Mouse (Mus musculus) stomach, postnatal 0 days (tissue): ENCODE measurements at regions not wholly inside any gene's neighbourhood (a gene's known extent, or its start where the extent isn't known, plus 50 kb on each side); places are given as distances from the start of the nearest gene placed in this dataset.
"Not testable (repeated sequence)": the region's sequence is repeated elsewhere in the genome, so short reads cannot be mapped to it uniquely, and the experiment has no call there.

Experiments
- ATAC-seq: fragments of 200-750 bp; cut with Nextera tagmentation; 2 replicates; pipeline ENCODE4 v1.8.0; 2017; ENCODE audit not compliant: low FRiP score, low TSS enrichment
- DNase-seq: peaks from one replicate; pipeline ENCODE4 v3.0.0-alpha.2; 2016; ENCODE audit warnings: low spot score
- H3K27ac ChIP-seq: fragments of 300-500 bp; sonication (generic); replicated peaks from 2 replicates; pipeline ENCODE4 v1.5.1; 2014; ENCODE audit warnings: mild to moderate bottlenecking, control low read depth
- H3K27me3 ChIP-seq: fragments of 300-500 bp; sonication (generic); 2 replicates; pipeline ENCODE4 v1.6.1; 2014; ENCODE audit warnings: low read length; ENCODE audit not compliant: control insufficient read depth, insufficient read depth
- H3K36me3 ChIP-seq: fragments of 300-500 bp; sonication (generic); 2 replicates; pipeline ENCODE4 v1.6.1; 2014; ENCODE audit warnings: low read length, mixed read lengths; ENCODE audit not compliant: control insufficient read depth, insufficient read depth
- H3K4me1 ChIP-seq: fragments of 300-500 bp; sonication (generic); replicated peaks from 2 replicates; pipeline ENCODE4 v1.6.1; 2014; ENCODE audit warnings: antibody characterized with exemption; ENCODE audit not compliant: control insufficient read depth, insufficient read depth
- H3K4me2 ChIP-seq: fragments of 300-500 bp; sonication (generic); replicated peaks from 2 replicates; pipeline ENCODE4 v1.6.1; 2014; ENCODE audit warnings: low read depth, mild to moderate bottlenecking, control low read depth, moderate library complexity
- H3K4me3 ChIP-seq: fragments of 300-500 bp; sonication (generic); 2 replicates; pipeline ENCODE4 v1.5.1; 2014; ENCODE audit warnings: low read depth, low read length, control low read depth
- H3K9ac ChIP-seq: fragments of 300-500 bp; sonication (generic); 2 replicates; pipeline ENCODE4 v1.6.1; 2014; ENCODE audit warnings: mild to moderate bottlenecking, low read length, control low read depth, mixed read lengths
- H3K9me3 ChIP-seq: fragments of 300-500 bp; sonication (generic); 2 replicates; pipeline ENCODE4 v1.6.1; 2016; ENCODE audit warnings: low read length; ENCODE audit not compliant: control insufficient read depth
- CTCF ChIP-seq: IDR thresholded peaks from 2 replicates; pipeline ENCODE4 v1.5.1; 2016; ENCODE audit warnings: antibody characterized with exemption, low read depth, mild to moderate bottlenecking, moderate library complexity
- EP300 ChIP-seq: optimal IDR thresholded peaks from 2 replicates; pipeline ENCODE3; 2016; ENCODE audit warnings: antibody characterized with exemption
- WGBS: fragments of 180-500 bp; shearing (Covaris S2); extraction: QIAGEN DNeasy Blood & Tissue Kit; methylation state at CpG from one replicate; pipeline ENCODE4 v1.1.7; 2014; 5-methylcytosine and 5-hydroxymethylcytosine counted together

DNA sequence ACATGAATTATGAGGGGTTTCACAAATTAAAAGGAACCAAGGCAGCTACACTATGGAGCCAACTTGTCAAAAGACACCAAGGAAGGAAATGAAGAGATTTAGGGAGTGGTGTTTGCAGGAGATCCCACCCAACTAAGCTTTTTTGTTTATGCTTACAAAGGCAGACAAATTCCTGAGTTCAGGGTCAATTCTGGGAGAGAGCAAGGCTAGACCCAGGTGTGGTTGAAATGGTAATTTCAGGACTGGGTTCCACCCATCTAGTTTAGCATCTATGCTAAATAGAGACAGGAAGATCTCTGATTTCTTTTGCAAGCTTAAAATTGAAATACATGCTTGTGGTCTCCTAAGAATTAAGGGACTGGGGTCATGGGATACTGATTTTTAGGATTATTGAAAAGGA lies 286.0 kb upstream of the Pcdh17 start:
- Histone ChIP-seq H3K4me1 (no peaks in the 10 kb centered on the region), H3K9me3 (no peaks in the 10 kb centered on the region), H3K9ac (no peak overlapping the region), H3K27me3 (no peaks in the 10 kb centered on the region), H3K4me3 (no peak overlapping the region), H3K36me3 (no peaks in the 10 kb centered on the region), H3K27ac (no peak overlapping the region), H3K4me2 (no peak overlapping the region)
- no peak for DNase-seq
- TF ChIP-seq CTCF (no peak), EP300 (no peak)
- no peak for ATAC-seq

DNA sequence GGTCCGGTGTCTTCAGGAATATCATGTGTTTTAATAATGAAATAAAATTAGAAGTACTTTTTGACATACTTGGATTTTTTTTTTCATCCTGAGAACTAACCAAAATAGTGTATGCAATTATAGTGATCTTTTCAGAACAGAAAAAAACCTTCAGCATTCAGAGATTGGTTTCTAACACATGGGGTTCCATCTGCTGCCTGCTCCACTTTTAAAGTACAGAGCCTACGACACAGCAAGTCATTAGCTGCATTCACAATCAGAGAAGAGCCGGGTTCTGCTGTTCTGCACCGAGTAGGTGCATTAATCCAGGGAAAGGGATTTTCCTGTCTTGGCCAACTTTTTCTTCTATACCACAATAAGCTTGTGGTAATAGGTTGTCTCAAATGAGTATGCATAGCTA lies 267.9 kb upstream of the Pcdh17 start:
- 78% methylated on average over 4 of the region's 4 CpGs for WGBS
- TF ChIP-seq CTCF (no peak), EP300 (no peak)

DNA sequence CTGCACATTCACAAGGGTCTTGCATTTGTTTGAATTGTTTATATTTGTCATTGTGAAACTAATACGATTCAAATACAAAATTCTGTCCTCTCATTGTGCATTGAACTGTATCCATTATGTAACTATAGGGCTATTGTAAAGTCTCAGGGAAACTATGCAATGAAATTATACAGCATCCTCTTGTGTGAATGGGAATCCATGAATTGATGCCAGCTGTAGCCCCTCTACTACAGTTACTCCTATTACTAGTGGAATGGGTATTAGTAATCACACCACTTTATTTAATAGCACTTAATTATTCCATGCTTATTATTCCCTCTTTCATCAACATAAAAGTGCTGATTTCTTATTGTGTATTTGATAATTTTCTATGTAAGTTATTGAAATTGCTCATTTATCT lies 232.4 kb upstream of the Pcdh17 start:
- H3K9me3 ChIP-seq = no peaks in the 10 kb centered on the region
- 69% methylated on average over 1 of the region's 1 CpGs for WGBS
- no peaks in the 10 kb centered on the region for H3K4me1 ChIP-seq
- no peaks in the 10 kb centered on the region for H3K27me3 ChIP-seq
- no peak for ATAC-seq
- no peak overlapping the region for H3K27ac ChIP-seq
- TF ChIP-seq CTCF (no peak), EP300 (no peak)
- no peak overlapping the region for H3K4me3 ChIP-seq
- no peak overlapping the region for H3K4me2 ChIP-seq
- no peaks in the 10 kb centered on the region for H3K36me3 ChIP-seq
- DNase-seq = no peak
- H3K9ac ChIP-seq = no peak overlapping the region

More for the DNA sequence above, 267.9 kb upstream of the Pcdh17 start:
- H3K27ac ChIP-seq = no peak overlapping the region
- no peak overlapping the region for H3K4me3 ChIP-seq
- no peak overlapping the region for H3K4me2 ChIP-seq
- H3K27me3 ChIP-seq = no peaks in the 10 kb centered on the region
- no peaks in the 10 kb centered on the region for H3K9me3 ChIP-seq
- H3K36me3 ChIP-seq = no peaks in the 10 kb centered on the region
- DNase-seq (no peak), ATAC-seq (no peak)
- no peak overlapping the region for H3K9ac ChIP-seq
- no peaks in the 10 kb centered on the region for H3K4me1 ChIP-seq

DNA sequence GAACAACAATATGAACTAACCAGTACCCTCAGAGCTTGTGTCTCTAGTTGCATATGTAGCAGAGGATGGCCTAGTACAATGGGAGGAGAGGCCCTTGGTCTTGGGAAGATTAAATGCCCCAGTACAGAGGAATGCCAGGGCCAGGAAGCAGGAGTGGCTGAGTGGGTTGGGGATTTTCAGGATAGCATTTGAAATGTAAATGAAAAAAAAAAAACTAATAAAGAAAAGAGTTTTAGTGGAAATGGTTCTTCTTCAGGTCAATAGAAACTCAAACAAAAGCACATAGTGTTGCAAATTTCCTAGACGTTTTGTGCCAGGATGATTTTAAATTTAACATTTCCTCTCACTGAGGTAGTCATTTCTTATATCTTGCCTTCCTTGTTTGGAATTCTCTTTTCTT lies 220.4 kb upstream of the Pcdh17 start:
- Histone ChIP-seq H3K4me2 (no peak overlapping the region), H3K27me3 (no peaks in the 10 kb centered on the region), H3K4me1 (no peaks in the 10 kb centered on the region), H3K4me3 (no peak overlapping the region), H3K36me3 (no peaks in the 10 kb centered on the region), H3K9me3 (no peaks in the 10 kb centered on the region), H3K27ac (no peak overlapping the region), H3K9ac (no peak overlapping the region)
- DNase-seq (no peak), ATAC-seq (no peak)
- TF ChIP-seq CTCF (no peak), EP300 (no peak)
- 74% methylated on average over 1 of the region's 1 CpGs for WGBS

DNA sequence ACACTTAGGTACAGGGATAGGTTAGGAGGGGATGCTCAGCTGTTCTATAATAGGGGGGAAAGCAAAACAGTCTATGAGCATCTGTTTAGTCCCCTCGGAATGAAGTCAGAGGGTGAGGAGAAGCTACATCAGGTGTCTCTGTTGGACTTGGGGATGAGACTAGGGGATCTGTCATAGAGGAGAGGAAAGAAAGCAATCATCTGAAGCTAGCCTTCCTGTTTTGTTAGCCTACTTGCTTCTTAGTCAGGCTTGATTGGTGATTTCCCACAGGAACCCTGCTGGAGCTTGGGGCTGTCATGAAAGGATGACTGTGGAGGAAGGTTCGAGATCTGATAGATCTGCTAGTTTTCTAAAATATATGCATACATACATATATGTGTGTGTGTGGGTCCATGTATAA lies 219.4 kb upstream of the Pcdh17 start:
- TF ChIP-seq EP300 (no peak), CTCF (no peak)
- 76% methylated on average over 2 of the region's 2 CpGs for WGBS

DNA sequence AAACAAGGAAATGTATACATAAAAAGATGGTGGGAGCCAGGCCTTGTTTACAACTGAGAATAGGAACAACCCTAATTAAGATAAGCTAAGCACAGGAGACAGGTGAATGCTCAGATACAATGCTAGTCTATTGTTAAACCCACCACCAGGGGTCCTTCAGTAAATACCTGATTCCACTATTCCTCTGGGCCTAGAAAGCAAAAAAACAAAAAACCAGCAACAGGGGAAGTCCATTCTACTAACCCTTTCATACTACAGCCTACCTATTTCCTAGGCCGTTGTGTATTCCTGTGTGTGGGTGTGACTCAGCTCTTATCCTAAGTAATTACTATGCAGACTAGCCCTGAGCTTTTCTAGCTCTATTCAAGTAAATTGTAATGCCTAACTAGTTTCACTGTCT lies 195.4 kb upstream of the Pcdh17 start:
- not testable (repeated sequence) for H3K27ac ChIP-seq, H3K9ac ChIP-seq, DNase-seq, H3K27me3 ChIP-seq, H3K36me3 ChIP-seq, H3K4me2 ChIP-seq, H3K4me1 ChIP-seq, H3K4me3 ChIP-seq, ATAC-seq, H3K9me3 ChIP-seq
- WGBS = 54% methylated on average over 1 of the region's 1 CpGs

More for the DNA sequence above, 219.4 kb upstream of the Pcdh17 start:
- no peak overlapping the region for H3K4me3 ChIP-seq
- no peak for ATAC-seq
- no peaks in the 10 kb centered on the region for H3K27me3 ChIP-seq
- no peaks in the 10 kb centered on the region for H3K9me3 ChIP-seq
- DNase-seq = no peak
- H3K4me2 ChIP-seq = no peak overlapping the region
- no peaks in the 10 kb centered on the region for H3K36me3 ChIP-seq
- no peak overlapping the region for H3K27ac ChIP-seq
- no peak overlapping the region for H3K9ac ChIP-seq
- H3K4me1 ChIP-seq = no peaks in the 10 kb centered on the region
